Mouse (Mus musculus) limb, embryonic 12.5 days (tissue): Measurements from ENCODE around the gene Gm21773. TPM values are rescaled to one million over a fixed set of nuclear protein-coding genes. Genes with fewer than 3 reads are reported as not detected.
"Not testable (repeated sequence)": the region's sequence is repeated elsewhere in the genome, so short reads cannot be mapped to it uniquely, and the experiment has no call there.

ENCODE experiments used
- ATAC-seq: fragments of 200-750 bp; cut with Nextera tagmentation; 2 replicates; pipeline ENCODE4 v1.8.0; 2017; ENCODE audit warnings: low read depth, moderate TSS enrichment; ENCODE audit not compliant: insufficient number of reproducible peaks, insufficient read depth, low FRiP score, low TSS enrichment
- H3K27ac ChIP-seq: fragments of 300-500 bp; sonication (generic); 2 replicates; pipeline ENCODE4 v1.5.1; 2016; ENCODE audit warnings: mild to moderate bottlenecking, moderate library complexity
- H3K27me3 ChIP-seq: fragments of 300-500 bp; sonication (generic); 2 replicates; pipeline ENCODE4 v1.6.1; 2016; ENCODE audit warnings: mild to moderate bottlenecking, moderate library complexity
- H3K36me3 ChIP-seq: fragments of 300-500 bp; sonication (generic); 2 replicates; pipeline ENCODE4 v1.6.1; 2016; ENCODE audit warnings: mild to moderate bottlenecking, moderate library complexity
- H3K4me1 ChIP-seq: fragments of 300-500 bp; sonication (generic); replicated peaks from 2 replicates; pipeline ENCODE4 v1.6.1; 2016
- H3K4me2 ChIP-seq: fragments of 300-500 bp; sonication (generic); 2 replicates; pipeline ENCODE4 v1.6.1; 2016; ENCODE audit warnings: mild to moderate bottlenecking, moderate library complexity
- H3K4me3 ChIP-seq: fragments of 300-500 bp; sonication (generic); replicated peaks from 2 replicates; pipeline ENCODE4 v1.5.1; 2016; ENCODE audit warnings: mild to moderate bottlenecking
- H3K9ac ChIP-seq: fragments of 300-500 bp; sonication (generic); replicated peaks from 2 replicates; pipeline ENCODE4 v1.6.1; 2016; ENCODE audit warnings: mild to moderate bottlenecking, moderate library complexity
- H3K9me3 ChIP-seq: fragments of 300-500 bp; sonication (generic); 2 replicates; pipeline ENCODE4 v1.6.1; 2016; ENCODE audit warnings: mild to moderate bottlenecking, moderate library complexity
- WGBS: fragments of 180-500 bp; shearing (Covaris S2); methylation state at CpG from one replicate; pipeline ENCODE4 v1.1.7; 2016; 5-methylcytosine and 5-hydroxymethylcytosine counted together
- polyA plus RNA-seq: library from polyadenylated mRNA; unstranded; fragments of >200 nt; fragmentation: Nextera tagmentation; extraction: Ambion mirVana; gene quantifications from 2 replicates; pipeline ENCODE4 v1.2.1, GENCODE M21; 2016

The Gm21773 gene
- not detected in 2 replicates for polyA plus RNA-seq

GRCm38 (mm10) chrY:25309260-25309659 is at the start of gene Gm21773:
Gene Gm21773, minus strand, starts transcription at chrY:25309360.
- H3K9ac ChIP-seq, H3K4me1 ChIP-seq, H3K36me3 ChIP-seq, H3K4me2 ChIP-seq, H3K27ac ChIP-seq, H3K9me3 ChIP-seq, H3K4me3 ChIP-seq, ATAC-seq, H3K27me3 ChIP-seq: not testable (repeated sequence)
- no CpG with 5 or more reads among the region's 2 CpGs for WGBS
